Mouse (Mus musculus): ENCODE measurements around the gene Rsc1a1. TPM values are rescaled to one million over a fixed set of nuclear protein-coding genes. Genes with fewer than 3 reads are reported as not detected.

Gene Rsc1a1
- 3.0 and 5.9 TPM in 2 replicates for polyA plus RNA-seq (2012; ENCODE audit: insufficient read depth, low replicate concordance)

- no peak for TF ChIP-seq GATA1 (IDR thresholded peaks at IDR 0.05; ENCODE audit: borderline replicate concordance, low read length)
- no peak for TF ChIP-seq FLI1 (IDR thresholded peaks at IDR 0.05; ENCODE audit: low read length)
- Histone ChIP-seq H3K4me1 (peaks cover 25% of the 10 kb centered on the region), H3K9me3 (no peaks in the 10 kb centered on the region), H3K4me3 (replicated peaks) (no peak within 1 kb of the TSS), H3K27me3 (replicated peaks) (no peaks in the 10 kb centered on the region), H3K36me3 (replicated peaks; ENCODE audit: low read length) (peaks cover 89% of the 10 kb centered on the region)
These were observed at the start of gene Rsc1a1 for GRCm38 (mm10) chr4:141685499-141685898. Rsc1a1 (minus strand) TSS chr4:141685599.

- no peaks in the 10 kb centered on the region for H3K36me3 ChIP-seq (replicated peaks; ENCODE audit: low read length)
- peaks cover 6% of the 10 kb centered on the region for H3K9me3 ChIP-seq
- TF ChIP-seq GATA1 (IDR thresholded peaks at IDR 0.05; ENCODE audit: borderline replicate concordance, low read length) (no peak), FLI1 (IDR thresholded peaks at IDR 0.05; ENCODE audit: low read length) (no peak)
- peaks cover 5% of the 10 kb centered on the region for H3K27me3 ChIP-seq (replicated peaks)
- H3K4me1 ChIP-seq, result peaks cover 27% of the 10 kb centered on the region
- peak overlapping the region; percentile 89 for H3K4me3 ChIP-seq (replicated peaks)
These were observed 49.8 kb upstream of the Rsc1a1 start for GRCm38 (mm10) chr4:141735206-141735560.

- Histone ChIP-seq H3K9me3 (peaks cover under 1% of the 10 kb centered on the region; the same call in 1 of the 2 replicates), H3K4me1 (peaks cover 27% of the 10 kb centered on the region)
These were observed 49.2 kb upstream of the Rsc1a1 start for GRCm38 (mm10) chr4:141734446-141735205.

GRCm38 (mm10) chr4:141731766-141732165 is 46.4 kb upstream of the Rsc1a1 start:
- Histone ChIP-seq H3K9me3 (no peaks in the 10 kb centered on the region), H3K36me3 (replicated peaks; ENCODE audit: low read length) (no peaks in the 10 kb centered on the region), H3K27me3 (replicated peaks) (peaks cover 16% of the 10 kb centered on the region), H3K4me1 (peaks cover 27% of the 10 kb centered on the region), H3K4me3 (replicated peaks) (no peak overlapping the region)
- no peak for TF ChIP-seq FLI1 (IDR thresholded peaks at IDR 0.05; ENCODE audit: low read length)
- TF ChIP-seq GATA1 (IDR thresholded peaks at IDR 0.05; ENCODE audit: borderline replicate concordance, low read length), result no peak

More at GRCm38 (mm10) chr4:141734446-141735205, 49.2 kb upstream of the Rsc1a1 start:
- Histone ChIP-seq H3K4me3 (replicated peaks) (peak overlapping the region; percentile 89), H3K27me3 (replicated peaks) (peaks cover 9% of the 10 kb centered on the region), H3K36me3 (replicated peaks; ENCODE audit: low read length) (no peaks in the 10 kb centered on the region)
- TF ChIP-seq GATA1 (IDR thresholded peaks at IDR 0.05; ENCODE audit: borderline replicate concordance, low read length), result no peak
- TF ChIP-seq FLI1 (IDR thresholded peaks at IDR 0.05; ENCODE audit: low read length), result no peak

- peaks cover 27% of the 10 kb centered on the region for H3K4me1 ChIP-seq
- no peak overlapping the region for H3K4me3 ChIP-seq (replicated peaks)
- no peaks in the 10 kb centered on the region for H3K9me3 ChIP-seq
- H3K36me3 ChIP-seq (replicated peaks; ENCODE audit: low read length), result no peaks in the 10 kb centered on the region
- TF ChIP-seq GATA1 (IDR thresholded peaks at IDR 0.05; ENCODE audit: borderline replicate concordance, low read length), result no peak
- no peak for TF ChIP-seq FLI1 (IDR thresholded peaks at IDR 0.05; ENCODE audit: low read length)
- H3K27me3 ChIP-seq (replicated peaks), result peaks cover 16% of the 10 kb centered on the region
These were observed 45.0 kb upstream of the Rsc1a1 start for GRCm38 (mm10) chr4:141730401-141730800.

- H3K4me3 ChIP-seq (replicated peaks), result no peak overlapping the region
- peaks cover 16% of the 10 kb centered on the region for H3K27me3 ChIP-seq (replicated peaks)
- peaks cover 27% of the 10 kb centered on the region for H3K4me1 ChIP-seq
- no peaks in the 10 kb centered on the region for H3K9me3 ChIP-seq
- TF ChIP-seq GATA1 (IDR thresholded peaks at IDR 0.05; ENCODE audit: borderline replicate concordance, low read length) (no peak), FLI1 (IDR thresholded peaks at IDR 0.05; ENCODE audit: low read length) (no peak)
- H3K36me3 ChIP-seq (replicated peaks; ENCODE audit: low read length), result no peaks in the 10 kb centered on the region
These were observed 43.9 kb upstream of the Rsc1a1 start for GRCm38 (mm10) chr4:141729266-141729665.

- H3K4me3 ChIP-seq (replicated peaks), result no peak overlapping the region
- no peaks in the 10 kb centered on the region for H3K9me3 ChIP-seq
- H3K4me1 ChIP-seq, result peaks cover 33% of the 10 kb centered on the region
- peaks cover 4% of the 10 kb centered on the region for H3K36me3 ChIP-seq (replicated peaks; ENCODE audit: low read length)
- peaks cover 15% of the 10 kb centered on the region for H3K27me3 ChIP-seq (replicated peaks)
- TF ChIP-seq FLI1 (IDR thresholded peaks at IDR 0.05; ENCODE audit: low read length) (no peak), GATA1 (IDR thresholded peaks at IDR 0.05; ENCODE audit: borderline replicate concordance, low read length) (no peak)
These were observed 40.3 kb upstream of the Rsc1a1 start for GRCm38 (mm10) chr4:141725738-141726137.

- TF ChIP-seq FLI1 (IDR thresholded peaks at IDR 0.05; ENCODE audit: low read length) (no peak), GATA1 (IDR thresholded peaks at IDR 0.05; ENCODE audit: borderline replicate concordance, low read length) (no peak)
- peaks cover 8% of the 10 kb centered on the region for H3K36me3 ChIP-seq (replicated peaks; ENCODE audit: low read length)
- H3K4me1 ChIP-seq, result peaks cover 38% of the 10 kb centered on the region
- no peaks in the 10 kb centered on the region for H3K9me3 ChIP-seq
- H3K27me3 ChIP-seq (replicated peaks), result peaks cover 13% of the 10 kb centered on the region
- no peak overlapping the region for H3K4me3 ChIP-seq (replicated peaks)
These were observed 39.9 kb upstream of the Rsc1a1 start for GRCm38 (mm10) chr4:141725277-141725676.

GRCm38 (mm10) chr4:141724594-141724993 is 39.2 kb upstream of the Rsc1a1 start:
- peak overlapping the region; percentile 59 for H3K4me3 ChIP-seq (replicated peaks)

GRCm38 (mm10) chr4:141723673-141724068 is 38.3 kb upstream of the Rsc1a1 start:
- peaks cover 2% of the 10 kb centered on the region for H3K27me3 ChIP-seq (replicated peaks)
- H3K4me3 ChIP-seq (replicated peaks), result peak overlapping the region; percentile 98
- H3K36me3 ChIP-seq (replicated peaks; ENCODE audit: low read length), result peaks cover 16% of the 10 kb centered on the region
- TF ChIP-seq GATA1 (IDR thresholded peaks at IDR 0.05; ENCODE audit: borderline replicate concordance, low read length) (no peak), FLI1 (IDR thresholded peaks at IDR 0.05; ENCODE audit: low read length) (no peak)
- H3K9me3 ChIP-seq, result no peaks in the 10 kb centered on the region
- H3K4me1 ChIP-seq, result peaks cover 54% of the 10 kb centered on the region

More at GRCm38 (mm10) chr4:141724594-141724993, 39.2 kb upstream of the Rsc1a1 start:
- H3K27me3 ChIP-seq (replicated peaks), result peaks cover 9% of the 10 kb centered on the region
- peaks cover 15% of the 10 kb centered on the region for H3K36me3 ChIP-seq (replicated peaks; ENCODE audit: low read length)
- no peaks in the 10 kb centered on the region for H3K9me3 ChIP-seq
- no peak for TF ChIP-seq GATA1 (IDR thresholded peaks at IDR 0.05; ENCODE audit: borderline replicate concordance, low read length)
- H3K4me1 ChIP-seq, result peaks cover 45% of the 10 kb centered on the region
